ENCODE assay signal across 10 mouse cellular contexts in the genomic region with DNA sequence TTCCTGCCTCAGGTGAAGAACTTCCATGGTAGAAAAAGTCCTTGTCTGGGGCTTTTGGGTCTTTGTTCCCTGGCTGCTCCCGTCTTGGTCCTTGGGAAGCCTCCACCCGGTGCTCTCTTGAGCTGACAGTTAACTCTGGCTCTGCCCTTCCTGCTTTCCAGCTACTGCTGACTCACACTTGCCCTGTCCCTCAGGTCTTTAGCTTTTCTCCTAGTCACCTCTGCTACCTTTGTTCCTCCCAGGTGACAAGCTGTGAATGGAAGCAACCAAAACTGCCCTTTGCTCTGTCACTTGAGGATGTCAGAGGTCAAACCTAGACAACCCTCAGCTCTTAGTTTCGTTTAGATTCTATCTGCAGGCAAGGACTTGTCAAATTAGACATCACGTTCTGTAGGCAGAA. TPM values are rescaled to one million over a fixed set of nuclear protein-coding genes. Genes with fewer than 3 reads are reported as not detected.
DNase-seq lines count a peak whose midpoint lies in the region; ATAC-seq and TF ChIP-seq lines count a peak whose summit lies in the region.
"Had no signal": no experiment of that assay in that cellular context is flagged by ENCODE, and none has a peak within 500 bp of the region (broad histone marks: within the 10 kb centered on the region; RNA-seq: fewer than 3 reads in every experiment).

No protein-coding gene starts in this region.

- H3K27ac ChIP-seq in forebrain, embryonic 13.5 days = no peak overlapping the region
- no peak overlapping the region for H3K27ac ChIP-seq in forebrain, embryonic 15.5 days (replicated peaks)
- peak overlapping the region; percentile 81 for H3K27ac ChIP-seq in midbrain, embryonic 10.5 days (replicated peaks)
- no peak overlapping the region for H3K27ac ChIP-seq in midbrain, embryonic 13.5 days
- peak overlapping the region; percentile 75 for H3K27ac ChIP-seq in liver, adult 2 months (replicated peaks; ENCODE audit: insufficient read depth, low read depth, low read length)

- no peaks in the 10 kb centered on the region for H3K79me2 ChIP-seq in liver, adult 2 months (ENCODE audit: control insufficient read depth, insufficient read depth, low read length)

- H3K4me1 ChIP-seq in forebrain, embryonic 13.5 days = peaks cover 7% of the 10 kb centered on the region
- peaks cover 6% of the 10 kb centered on the region for H3K4me1 ChIP-seq in forebrain, embryonic 15.5 days
- H3K4me1 ChIP-seq in midbrain, embryonic 10.5 days = peaks cover 22% of the 10 kb centered on the region
- H3K4me1 ChIP-seq in midbrain, embryonic 13.5 days (replicated peaks) = peaks cover 12% of the 10 kb centered on the region; the same call in 1 of the 2 replicates
- H3K4me1 ChIP-seq in liver, adult 2 months (ENCODE audit: control insufficient read depth, insufficient read depth, low read length) = peaks cover 25% of the 10 kb centered on the region

- 31% methylated on average over 4 of the region's 4 CpGs for WGBS in forebrain, embryonic 13.5 days
- WGBS in forebrain, embryonic 15.5 days = 26% methylated on average over 4 of the region's 4 CpGs
- WGBS in midbrain, embryonic 10.5 days = 33% methylated on average over 4 of the region's 4 CpGs
- WGBS in midbrain, embryonic 13.5 days = 41% methylated on average over 4 of the region's 4 CpGs
- WGBS in liver, adult 2 months = 11% methylated on average over 4 of the region's 4 CpGs

- TF ChIP-seq CTCF in liver, adult 2 months (IDR thresholded peaks at IDR 0.05; ENCODE audit: low read depth, low read length) = no peak

- H3K9me3 ChIP-seq in forebrain, embryonic 13.5 days (replicated peaks) = no peaks in the 10 kb centered on the region
- H3K9me3 ChIP-seq in forebrain, embryonic 15.5 days = no peaks in the 10 kb centered on the region
- H3K9me3 ChIP-seq in midbrain, embryonic 10.5 days (replicated peaks) = no peaks in the 10 kb centered on the region
- H3K9me3 ChIP-seq in midbrain, embryonic 13.5 days = no peaks in the 10 kb centered on the region

- 0 out of 2 replicates have a peak overlapping the region, but pooled peaks have one; percentile 41 for H3K4me2 ChIP-seq in forebrain, embryonic 13.5 days
- H3K4me2 ChIP-seq in forebrain, embryonic 15.5 days (replicated peaks) = no peak overlapping the region
- H3K4me2 ChIP-seq in midbrain, embryonic 13.5 days (replicated peaks) = no peak overlapping the region; the same call in 1 of the 2 replicates

- H3K9ac ChIP-seq in forebrain, embryonic 13.5 days = no peak overlapping the region
- H3K9ac ChIP-seq in forebrain, embryonic 15.5 days (replicated peaks) = no peak overlapping the region
- H3K9ac ChIP-seq in midbrain, embryonic 13.5 days (replicated peaks) = no peak overlapping the region
- H3K9ac ChIP-seq in liver, adult 2 months (ENCODE audit: low read depth, low read length) = peak overlapping the region; percentile 70

- no peaks in the 10 kb centered on the region for H3K36me3 ChIP-seq in forebrain, embryonic 13.5 days (ENCODE audit: poor library complexity, severe bottlenecking)
- H3K36me3 ChIP-seq in forebrain, embryonic 15.5 days = no peaks in the 10 kb centered on the region
- no peaks in the 10 kb centered on the region for H3K36me3 ChIP-seq in midbrain, embryonic 10.5 days
- no peaks in the 10 kb centered on the region for H3K36me3 ChIP-seq in midbrain, embryonic 13.5 days
- no peaks in the 10 kb centered on the region for H3K36me3 ChIP-seq in liver, adult 2 months (ENCODE audit: control insufficient read depth, insufficient read depth, low read length)

- TF ChIP-seq POLR2A in liver, adult 2 months (IDR thresholded peaks at IDR 0.05; ENCODE audit: extremely low read depth, insufficient read depth, low read length) = no peak

- ATAC-seq in forebrain, embryonic 13.5 days = no peak
- ATAC-seq in forebrain, embryonic 15.5 days (replicated peaks) = no peak
- ATAC-seq in midbrain, embryonic 13.5 days = no peak

- H3K27me3 ChIP-seq in forebrain, embryonic 13.5 days = no peaks in the 10 kb centered on the region
- no peaks in the 10 kb centered on the region for H3K27me3 ChIP-seq in forebrain, embryonic 15.5 days
- H3K27me3 ChIP-seq in midbrain, embryonic 10.5 days (ENCODE audit: low read depth, poor library complexity, severe bottlenecking) = peaks cover 5% of the 10 kb centered on the region
- no peaks in the 10 kb centered on the region for H3K27me3 ChIP-seq in midbrain, embryonic 13.5 days
- H3K27me3 ChIP-seq in liver, adult 2 months (ENCODE audit: control insufficient read depth, insufficient read depth, low read length) = no peaks in the 10 kb centered on the region

- no peak for DNase-seq in midbrain, embryonic 10.5 days (ENCODE audit: low spot score)
- DNase-seq in liver, adult 2 months (ENCODE audit: extremely low read depth, low read depth, low spot score) = peak; percentile 96
- DNase-seq in thymus, postnatal 4 days = peak; percentile 38
- no peak for DNase-seq in neural tube, embryonic 10.5 days (ENCODE audit: extremely low spot score, low spot score)
- no peak for DNase-seq in testis, postnatal 10 days (ENCODE audit: low spot score)
- DNase-seq: cerebellum, adult 11-12 months; kidney, adult 9 months had no signal

- H3K4me3 ChIP-seq in forebrain, embryonic 13.5 days = no peak overlapping the region
- no peak overlapping the region for H3K4me3 ChIP-seq in forebrain, embryonic 15.5 days
- H3K4me3 ChIP-seq in midbrain, embryonic 10.5 days = peak overlapping the region; percentile 42; the same call in 1 of the 2 replicates
- H3K4me3 ChIP-seq in midbrain, embryonic 13.5 days (replicated peaks) = no peak overlapping the region
- no peak overlapping the region for H3K4me3 ChIP-seq in liver, adult 2 months (ENCODE audit: insufficient read depth, low read depth, low read length)

RNA-seq across cellular contexts. Expression of a gene that starts 18.3 kb away (rescaled TPM):
- polyA plus RNA-seq in forebrain, embryonic 13.5 days (2015; fragmentation: Nextera tagmentation; extraction: Ambion mirVana) = 31.1 and 41.9 TPM in 2 replicates
- 27.0 and 32.9 TPM in 2 replicates for polyA plus RNA-seq in forebrain, embryonic 15.5 days (2015; fragmentation: Nextera tagmentation; extraction: Ambion mirVana)
- 50.1 and 53.4 TPM in 2 replicates for polyA plus RNA-seq in midbrain, embryonic 10.5 days (2016; fragmentation: Nextera tagmentation; extraction: Ambion mirVana)
- polyA plus RNA-seq in midbrain, embryonic 13.5 days (2015; fragmentation: Nextera tagmentation; extraction: Ambion mirVana) = 28.2 and 29.2 TPM in 2 replicates
- 121 and 135 TPM in 2 replicates for total RNA-seq in liver, adult 2 months (2014; rRNA removed)
- 445 and 478 TPM in 2 replicates for polyA plus RNA-seq in liver, adult 2 months (2012; rRNA removed)

RNA-seq across cellular contexts. Expression of a gene that starts 20.6 kb away (rescaled TPM):
- polyA plus RNA-seq in forebrain, embryonic 13.5 days (2015; fragmentation: Nextera tagmentation; extraction: Ambion mirVana) = 0.08 and 0.21 TPM in 2 replicates
- polyA plus RNA-seq in forebrain, embryonic 15.5 days (2015; fragmentation: Nextera tagmentation; extraction: Ambion mirVana) = 0.09 TPM in 2 replicates
- 0.26 and 0.27 TPM in 2 replicates for polyA plus RNA-seq in midbrain, embryonic 10.5 days (2016; fragmentation: Nextera tagmentation; extraction: Ambion mirVana)
- polyA plus RNA-seq in midbrain, embryonic 13.5 days (2015; fragmentation: Nextera tagmentation; extraction: Ambion mirVana) = 0.20 and 0.32 TPM in 2 replicates
- 135 and 143 TPM in 2 replicates for total RNA-seq in liver, adult 2 months (2014; rRNA removed)
- polyA plus RNA-seq in liver, adult 2 months (2012; rRNA removed) = 542 and 561 TPM in 2 replicates

RNA-seq across cellular contexts. Expression of a gene that starts 25.5 kb away (rescaled TPM):
- 127 TPM in 2 replicates for polyA plus RNA-seq in forebrain, embryonic 13.5 days (2015; fragmentation: Nextera tagmentation; extraction: Ambion mirVana)
- polyA plus RNA-seq in forebrain, embryonic 15.5 days (2015; fragmentation: Nextera tagmentation; extraction: Ambion mirVana) = 111 and 113 TPM in 2 replicates
- 167 and 194 TPM in 2 replicates for polyA plus RNA-seq in midbrain, embryonic 10.5 days (2016; fragmentation: Nextera tagmentation; extraction: Ambion mirVana)
- polyA plus RNA-seq in midbrain, embryonic 13.5 days (2015; fragmentation: Nextera tagmentation; extraction: Ambion mirVana) = 111 and 113 TPM in 2 replicates
- total RNA-seq in liver, adult 2 months (2014; rRNA removed) = 43.6 and 46.6 TPM in 2 replicates
- polyA plus RNA-seq in liver, adult 2 months (2012; rRNA removed) = 221 and 232 TPM in 2 replicates

RNA-seq across cellular contexts. Expression of a gene that starts 39.6 kb away (rescaled TPM):
- polyA plus RNA-seq in forebrain, embryonic 13.5 days (2015; fragmentation: Nextera tagmentation; extraction: Ambion mirVana) = 228 and 240 TPM in 2 replicates
- polyA plus RNA-seq in forebrain, embryonic 15.5 days (2015; fragmentation: Nextera tagmentation; extraction: Ambion mirVana) = 242 and 245 TPM in 2 replicates
- polyA plus RNA-seq in midbrain, embryonic 10.5 days (2016; fragmentation: Nextera tagmentation; extraction: Ambion mirVana) = 226 and 238 TPM in 2 replicates
- polyA plus RNA-seq in midbrain, embryonic 13.5 days (2015; fragmentation: Nextera tagmentation; extraction: Ambion mirVana) = 240 and 242 TPM in 2 replicates
- total RNA-seq in liver, adult 2 months (2014; rRNA removed) = 11.7 and 13.6 TPM in 2 replicates
- polyA plus RNA-seq in liver, adult 2 months (2012; rRNA removed) = 36.8 and 44.4 TPM in 2 replicates

RNA-seq across cellular contexts. Expression of a gene that starts 41.0 kb away (rescaled TPM):
- not detected in 2 replicates for polyA plus RNA-seq in forebrain, embryonic 13.5 days (2015; fragmentation: Nextera tagmentation; extraction: Ambion mirVana)
- polyA plus RNA-seq in forebrain, embryonic 15.5 days (2015; fragmentation: Nextera tagmentation; extraction: Ambion mirVana) = 0.23 TPM in 1 of 2 replicates, not detected in the other
- polyA plus RNA-seq in midbrain, embryonic 10.5 days (2016; fragmentation: Nextera tagmentation; extraction: Ambion mirVana) = not detected in 2 replicates
- polyA plus RNA-seq in midbrain, embryonic 13.5 days (2015; fragmentation: Nextera tagmentation; extraction: Ambion mirVana) = not detected in 2 replicates
- 0.28 TPM in 1 of 2 replicates, not detected in the other for total RNA-seq in liver, adult 2 months (2014; rRNA removed)
- polyA plus RNA-seq in liver, adult 2 months (2012; rRNA removed) = not detected in 2 replicates

Comparison
In these comparisons a context has a peak if more than half of its experiments do, and no peak if none do; other contexts are left out.
1. H3K27ac ChIP-seq: peak in midbrain, embryonic 10.5 days (single experiment) and liver, adult 2 months (single experiment); none in forebrain, embryonic 13.5 days (single experiment), forebrain, embryonic 15.5 days (single experiment) and midbrain, embryonic 13.5 days (single experiment).
2. DNase-seq: peak in liver, adult 2 months (single experiment) and thymus, postnatal 4 days (single experiment); none in midbrain, embryonic 10.5 days (single experiment), neural tube, embryonic 10.5 days (single experiment) and testis, postnatal 10 days (single experiment).
3. RNA of a gene that starts 20.6 kb away (polyA plus RNA-seq): 542 to 561 TPM in liver, adult 2 months; 0.26 to 0.27 TPM in midbrain, embryonic 10.5 days, 0.20 to 0.32 TPM in midbrain, embryonic 13.5 days, 0.09 TPM in forebrain, embryonic 15.5 days and 0.08 to 0.21 TPM in forebrain, embryonic 13.5 days; every median in the first group is over 100 times any median in the second.